Mouse (Mus musculus) liver, postnatal 0 days (tissue): ENCODE results near the gene Methig1.

Experiments
- CTCF ChIP-seq: sonication (generic); IDR thresholded peaks from 2 replicates; pipeline ENCODE4 v1.5.1; 2016; ENCODE audit warnings: antibody characterized with exemption, low read depth
- EP300 ChIP-seq: IDR thresholded peaks from 2 replicates; pipeline ENCODE4 v1.6.1; 2016; ENCODE audit warnings: antibody characterized with exemption, low read depth, mild to moderate bottlenecking

DNA sequence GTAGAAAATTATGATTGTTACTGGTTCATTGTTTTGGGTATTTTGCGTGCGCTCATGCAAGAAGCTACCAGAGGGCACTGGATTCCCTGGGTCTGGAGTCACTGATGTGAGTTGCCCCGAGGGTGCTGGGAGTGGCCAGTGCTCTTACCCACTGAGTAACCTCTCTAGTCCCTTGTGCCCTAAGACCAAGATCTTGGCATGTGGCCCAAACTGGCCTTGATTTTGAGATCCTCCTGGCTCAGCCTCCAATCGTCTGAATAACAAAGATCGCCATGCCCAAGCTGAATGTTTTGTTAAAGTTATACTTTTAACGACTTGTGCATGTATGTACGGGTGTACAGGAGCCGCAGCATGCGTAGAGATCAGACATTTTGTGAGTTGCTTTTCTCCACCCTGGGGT is 32.8 kb downstream of the Methig1 start:
- TF ChIP-seq EP300 (no peak), CTCF (no peak)
